Mouse (Mus musculus): ENCODE data around the gene Pttg1.

Gene Pttg1

DNA sequence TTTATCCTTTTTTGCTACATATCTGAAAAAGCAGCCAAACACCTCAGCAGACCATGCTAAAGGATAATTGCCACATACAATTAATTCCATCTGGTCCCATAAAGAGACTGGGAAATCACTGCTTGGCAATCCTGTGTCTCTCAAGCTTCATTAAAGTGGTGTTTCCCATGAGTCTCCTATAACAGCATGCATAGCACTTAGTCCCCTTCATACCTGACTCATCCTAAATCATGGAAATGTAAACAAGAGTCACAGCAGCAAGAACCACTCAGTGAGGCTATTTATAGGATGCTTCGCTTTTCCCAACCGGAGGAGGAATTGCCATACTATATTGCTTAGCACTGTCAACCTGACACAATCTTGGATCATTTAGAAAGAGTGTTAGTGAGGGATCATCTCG lies 52.7 kb downstream of the Pttg1 start:
- DNase-seq = no peak

DNA sequence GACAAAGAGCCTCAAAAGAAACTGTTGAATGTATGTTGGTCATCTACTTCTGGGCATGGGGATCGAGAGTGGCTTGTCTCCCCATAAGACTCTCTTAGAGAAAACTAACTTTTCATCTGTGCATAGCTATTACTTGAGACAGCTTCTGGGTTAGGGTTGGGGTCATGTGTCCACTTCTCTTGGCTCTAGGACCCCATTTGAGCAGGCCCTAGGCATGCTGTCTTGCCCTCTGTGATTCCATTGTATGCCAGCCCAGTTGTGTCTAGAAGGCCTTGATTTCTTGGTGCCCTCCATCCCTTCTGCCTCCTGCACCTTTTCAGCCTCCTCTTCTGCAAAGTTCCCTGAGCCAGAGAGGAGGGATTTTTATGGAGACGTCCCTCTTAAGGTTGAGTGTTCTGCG lies 54.2 kb downstream of the Pttg1 start:
- DNase-seq = no peak
